Mouse (Mus musculus): Measurements from ENCODE around the gene Nuak2. TPM values are rescaled to one million over a fixed set of nuclear protein-coding genes. Genes with fewer than 3 reads are reported as not detected.

Gene Nuak2
- polyA plus RNA-seq, 1 experiment from 2014 or later: 87.1 TPM

GRCm38 (mm10) chr1:132287445-132287844 lies 28.5 kb upstream of the Nuak2 start:
- peaks cover 80% of the 10 kb centered on the region for H3K4me1 ChIP-seq
- no peaks in the 10 kb centered on the region for H3K36me3 ChIP-seq
- H3K27ac ChIP-seq (replicated peaks): peak overlapping the region; percentile 57; the same call in 1 of the 2 replicates
- no peak overlapping the region for H3K4me3 ChIP-seq
- WGBS: 69% methylated on average over 2 of the region's 2 CpGs
- DNase-seq (ENCODE audit: low spot score): no peak
- peaks cover 53% of the 10 kb centered on the region for H3K27me3 ChIP-seq (ENCODE audit: low read depth, poor library complexity, severe bottlenecking)
- no peaks in the 10 kb centered on the region for H3K9me3 ChIP-seq (replicated peaks)

GRCm38 (mm10) chr1:132287991-132288451 lies 27.9 kb upstream of the Nuak2 start:
- no peaks in the 10 kb centered on the region for H3K36me3 ChIP-seq
- peaks cover 80% of the 10 kb centered on the region for H3K4me1 ChIP-seq
- peak; percentile 41 for DNase-seq (ENCODE audit: low spot score)
- H3K4me3 ChIP-seq: 0 out of 2 replicates have a peak overlapping the region, but pooled peaks have one; percentile 2
- WGBS: 14% methylated on average over 11 of the region's 11 CpGs
- no peaks in the 10 kb centered on the region for H3K9me3 ChIP-seq (replicated peaks)
- H3K27ac ChIP-seq (replicated peaks): peak overlapping the region; percentile 57; the same call in 1 of the 2 replicates
- peaks cover 51% of the 10 kb centered on the region for H3K27me3 ChIP-seq (ENCODE audit: low read depth, poor library complexity, severe bottlenecking)

DNA sequence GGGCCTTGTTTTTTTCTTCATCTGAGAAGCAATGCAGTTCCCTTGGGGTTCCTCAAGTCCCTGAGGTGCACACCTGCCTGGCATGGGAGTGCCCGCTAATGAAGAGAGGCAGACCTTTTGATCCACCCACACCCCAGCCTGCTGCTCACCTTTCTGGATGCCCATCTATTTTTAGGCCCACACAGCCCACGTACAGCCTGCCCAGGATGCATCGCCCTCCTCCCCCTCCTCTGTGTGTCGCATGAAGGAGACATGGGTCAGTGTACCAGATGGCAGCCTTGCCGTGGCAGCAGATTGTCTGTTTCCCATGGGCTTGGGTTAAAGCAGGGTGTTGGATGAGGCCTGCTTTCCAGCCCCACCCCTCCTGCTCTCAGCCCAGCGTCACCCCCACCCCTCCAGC lies 26.0 kb upstream of the Nuak2 start:
- Histone ChIP-seq H3K27me3 (ENCODE audit: low read depth, poor library complexity, severe bottlenecking) (peaks cover 40% of the 10 kb centered on the region), H3K27ac (replicated peaks) (peak overlapping the region; percentile 53)
- WGBS: 77% methylated on average over 6 of the region's 6 CpGs

DNA sequence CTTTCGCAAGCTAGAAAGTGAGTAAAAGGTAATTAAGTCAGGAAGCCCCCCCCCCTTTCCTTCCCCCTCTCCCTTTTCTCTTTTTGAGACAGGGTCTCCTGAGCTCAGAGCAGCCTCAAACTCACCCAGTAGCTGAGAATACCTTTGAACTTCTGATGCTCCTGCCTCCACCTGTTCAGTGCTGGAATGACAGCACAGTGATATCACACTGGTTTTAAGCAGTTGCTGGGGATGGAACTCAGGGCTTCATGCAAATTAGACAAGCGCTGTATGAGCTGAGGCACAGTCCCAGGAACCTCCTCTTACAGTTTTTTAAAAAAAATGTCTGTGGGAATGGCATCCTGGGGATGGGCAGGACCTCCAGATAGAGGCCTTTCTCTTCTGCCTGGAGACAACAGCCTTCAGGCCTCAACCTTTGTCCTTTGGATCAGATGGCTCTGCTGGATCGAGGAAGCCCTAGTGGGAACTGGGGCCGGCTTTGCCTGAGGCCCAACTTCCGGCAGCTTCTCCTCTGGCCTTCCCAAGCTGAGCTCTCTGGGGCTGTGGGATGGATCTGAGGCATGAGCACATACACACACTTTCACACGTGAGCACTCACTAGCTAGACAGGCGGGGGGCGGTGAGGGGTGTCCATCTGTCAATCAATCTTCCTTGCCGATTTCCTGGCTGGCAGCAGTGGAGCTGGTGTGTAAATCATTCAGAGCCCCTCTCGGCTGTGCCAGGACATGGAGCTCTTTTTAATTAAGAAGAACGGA lies 24.8 kb upstream of the Nuak2 start:
- peak overlapping the region; percentile 53 for H3K27ac ChIP-seq (replicated peaks)
- no peak overlapping the region for H3K4me3 ChIP-seq
- WGBS: 43% methylated on average over 11 of the region's 11 CpGs

More for the DNA sequence above, 26.0 kb upstream of the Nuak2 start:
- H3K9me3 ChIP-seq (replicated peaks): no peaks in the 10 kb centered on the region
- no peak overlapping the region for H3K4me3 ChIP-seq
- H3K4me1 ChIP-seq: peaks cover 70% of the 10 kb centered on the region
- no peaks in the 10 kb centered on the region for H3K36me3 ChIP-seq
- no peak for DNase-seq (ENCODE audit: low spot score)

DNA sequence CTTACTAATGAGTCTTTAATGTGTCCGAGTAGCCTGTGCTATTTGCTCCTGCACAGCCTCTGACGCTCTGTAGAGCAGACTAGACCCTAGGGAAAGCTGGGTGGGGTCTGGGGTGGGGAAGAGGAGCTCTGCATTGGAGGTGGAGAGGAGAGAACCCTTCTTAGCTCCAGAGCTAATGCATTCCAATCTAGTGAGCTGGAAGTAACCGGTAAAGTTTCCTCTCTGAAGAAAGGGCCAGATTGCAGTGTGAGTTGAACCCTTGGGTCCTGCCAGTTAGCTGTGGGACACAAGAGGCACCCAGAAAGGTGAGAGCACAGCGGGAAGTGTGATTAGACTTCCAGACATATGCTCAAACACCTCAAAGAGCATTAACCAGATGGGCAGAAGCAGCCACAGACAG lies 24.2 kb upstream of the Nuak2 start:
- Histone ChIP-seq H3K27me3 (ENCODE audit: low read depth, poor library complexity, severe bottlenecking) (peaks cover 38% of the 10 kb centered on the region), H3K9me3 (replicated peaks) (no peaks in the 10 kb centered on the region), H3K27ac (replicated peaks) (peak overlapping the region; percentile 53), H3K4me1 (peaks cover 76% of the 10 kb centered on the region), H3K4me3 (no peak overlapping the region), H3K36me3 (no peaks in the 10 kb centered on the region)
- no peak for DNase-seq (ENCODE audit: low spot score)
- WGBS: 63% methylated on average over 4 of the region's 4 CpGs

More for the DNA sequence above, 24.8 kb upstream of the Nuak2 start:
- Histone ChIP-seq H3K9me3 (replicated peaks) (no peaks in the 10 kb centered on the region), H3K36me3 (no peaks in the 10 kb centered on the region), H3K4me1 (peaks cover 75% of the 10 kb centered on the region), H3K27me3 (ENCODE audit: low read depth, poor library complexity, severe bottlenecking) (peaks cover 38% of the 10 kb centered on the region)
- peak; percentile 42 for DNase-seq (ENCODE audit: low spot score)

GRCm38 (mm10) chr1:132292318-132293129 lies 23.4 kb upstream of the Nuak2 start:
- Histone ChIP-seq H3K4me3 (no peak overlapping the region), H3K4me1 (peaks cover 74% of the 10 kb centered on the region), H3K27me3 (ENCODE audit: low read depth, poor library complexity, severe bottlenecking) (peaks cover 38% of the 10 kb centered on the region), H3K9me3 (replicated peaks) (no peaks in the 10 kb centered on the region), H3K36me3 (no peaks in the 10 kb centered on the region), H3K27ac (replicated peaks) (peak overlapping the region; percentile 53)
- DNase-seq (ENCODE audit: low spot score): peak; percentile 39
- 55% methylated on average over 21 of the region's 21 CpGs for WGBS

DNA sequence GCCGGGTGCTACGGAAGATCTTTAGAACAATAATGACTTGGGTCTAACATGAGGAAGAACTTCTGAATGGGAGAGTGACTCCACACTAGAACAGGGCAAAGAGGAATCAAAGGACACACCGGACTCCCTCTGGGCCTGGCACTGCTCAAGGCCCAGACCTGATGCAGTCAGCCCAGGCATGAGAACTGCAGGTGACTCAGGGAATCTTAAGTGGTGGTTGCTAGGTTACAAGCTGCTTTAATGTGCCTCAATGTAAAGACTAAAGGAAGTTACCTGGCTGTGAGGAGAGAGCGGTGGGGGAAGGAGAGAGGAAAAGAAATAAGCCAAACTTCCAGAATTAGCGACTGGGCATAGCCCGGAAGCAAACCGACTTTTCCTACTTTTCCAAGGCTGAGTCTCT lies 20.4 kb upstream of the Nuak2 start:
- peaks cover 74% of the 10 kb centered on the region for H3K4me1 ChIP-seq
- no peak overlapping the region for H3K4me3 ChIP-seq
- no peak for DNase-seq (ENCODE audit: low spot score)
- 72% methylated on average over 7 of the region's 7 CpGs for WGBS
- 0 out of 2 replicates have a peak overlapping the region, but pooled peaks have one; percentile 50 for H3K27ac ChIP-seq (replicated peaks)
- peaks cover 55% of the 10 kb centered on the region for H3K27me3 ChIP-seq (ENCODE audit: low read depth, poor library complexity, severe bottlenecking)
- no peaks in the 10 kb centered on the region for H3K36me3 ChIP-seq
- no peaks in the 10 kb centered on the region for H3K9me3 ChIP-seq (replicated peaks)

DNA sequence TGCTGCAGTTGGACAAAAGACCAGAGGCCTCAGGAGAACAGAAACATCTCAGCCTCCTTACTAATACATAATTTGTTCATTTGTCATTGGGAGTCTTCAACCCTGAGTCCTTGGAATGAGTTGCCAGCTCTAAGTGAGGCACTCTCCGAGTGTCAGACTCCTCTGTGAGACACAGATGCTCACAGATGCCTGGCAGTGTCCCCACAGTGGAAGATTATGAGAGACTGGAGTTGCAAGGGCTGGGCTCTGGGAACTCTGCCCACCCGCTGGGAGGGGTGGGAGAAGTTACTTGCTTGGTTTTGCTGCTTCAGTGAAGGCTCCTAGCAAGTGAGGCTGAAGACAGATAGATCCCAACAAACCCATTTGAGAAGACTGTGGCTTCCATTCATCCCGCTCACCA lies 19.9 kb upstream of the Nuak2 start:
- no peak overlapping the region for H3K4me3 ChIP-seq
- no peak for DNase-seq (ENCODE audit: low spot score)
- no peaks in the 10 kb centered on the region for H3K36me3 ChIP-seq
- 68% methylated on average over 3 of the region's 3 CpGs for WGBS
- H3K27me3 ChIP-seq (ENCODE audit: low read depth, poor library complexity, severe bottlenecking): peaks cover 60% of the 10 kb centered on the region
- H3K9me3 ChIP-seq (replicated peaks): no peaks in the 10 kb centered on the region
- 0 out of 2 replicates have a peak overlapping the region, but pooled peaks have one; percentile 50 for H3K27ac ChIP-seq (replicated peaks)
- peaks cover 72% of the 10 kb centered on the region for H3K4me1 ChIP-seq

DNA sequence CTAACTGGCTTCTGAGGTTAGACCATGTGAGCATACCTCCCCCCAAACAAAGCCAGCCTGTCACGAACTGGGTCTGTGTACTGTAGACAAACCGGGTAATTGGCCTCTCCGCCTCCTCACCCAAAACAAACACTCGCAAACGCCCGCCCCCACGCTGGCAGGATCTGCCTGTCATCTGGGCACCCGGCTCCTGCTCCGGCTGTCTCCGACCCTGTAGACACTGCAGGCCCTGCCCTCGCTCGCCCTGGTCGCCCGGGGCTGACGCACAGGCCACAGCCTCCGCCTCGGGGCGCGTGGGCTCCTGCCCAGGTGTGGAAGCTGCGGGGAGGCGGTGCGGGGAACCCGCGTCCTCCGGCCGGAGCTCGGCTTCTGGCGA lies 17.5 kb upstream of the Nuak2 start, which contains the start of gene Klhdc8a:
Gene Klhdc8a (plus strand): TSS at position 202 of the 376 bp plus-strand sequence.
- peak within 1 kb of the TSS; percentile 91 for H3K27ac ChIP-seq (replicated peaks)
- peaks cover 78% of the 10 kb centered on the region for H3K27me3 ChIP-seq (ENCODE audit: low read depth, poor library complexity, severe bottlenecking)
- H3K9me3 ChIP-seq (replicated peaks): no peaks in the 10 kb centered on the region
- no peaks in the 10 kb centered on the region for H3K36me3 ChIP-seq
- peak within 1 kb of the TSS; percentile 79 for H3K4me3 ChIP-seq
- H3K4me1 ChIP-seq: peaks cover 73% of the 10 kb centered on the region
- DNase-seq (ENCODE audit: low spot score): peak; percentile 69
- WGBS: 2% methylated on average over 28 of the region's 28 CpGs

- peak; percentile 68 for DNase-seq (ENCODE audit: low spot score)
- 1% methylated on average over 71 of the region's 71 CpGs for WGBS
- H3K4me1 ChIP-seq: peaks cover 78% of the 10 kb centered on the region
- H3K36me3 ChIP-seq: no peaks in the 10 kb centered on the region
- H3K4me3 ChIP-seq: peak overlapping the region; percentile 79
- H3K27me3 ChIP-seq (ENCODE audit: low read depth, poor library complexity, severe bottlenecking): peaks cover 78% of the 10 kb centered on the region
- H3K27ac ChIP-seq (replicated peaks): peak overlapping the region; percentile 91
- H3K9me3 ChIP-seq (replicated peaks): no peaks in the 10 kb centered on the region
Observed at GRCm38 (mm10) chr1:132298801-132299464, 17.0 kb upstream of the Nuak2 start.

GRCm38 (mm10) chr1:132299744-132300143 lies 16.2 kb upstream of the Nuak2 start:
- WGBS: 88% methylated on average over 5 of the region's 5 CpGs
- Histone ChIP-seq H3K9me3 (replicated peaks) (no peaks in the 10 kb centered on the region), H3K4me3 (peak overlapping the region; percentile 79), H3K27ac (replicated peaks) (peak overlapping the region; percentile 91), H3K36me3 (no peaks in the 10 kb centered on the region), H3K27me3 (ENCODE audit: low read depth, poor library complexity, severe bottlenecking) (peaks cover 82% of the 10 kb centered on the region), H3K4me1 (peaks cover 86% of the 10 kb centered on the region)
- DNase-seq (ENCODE audit: low spot score): no peak

DNA sequence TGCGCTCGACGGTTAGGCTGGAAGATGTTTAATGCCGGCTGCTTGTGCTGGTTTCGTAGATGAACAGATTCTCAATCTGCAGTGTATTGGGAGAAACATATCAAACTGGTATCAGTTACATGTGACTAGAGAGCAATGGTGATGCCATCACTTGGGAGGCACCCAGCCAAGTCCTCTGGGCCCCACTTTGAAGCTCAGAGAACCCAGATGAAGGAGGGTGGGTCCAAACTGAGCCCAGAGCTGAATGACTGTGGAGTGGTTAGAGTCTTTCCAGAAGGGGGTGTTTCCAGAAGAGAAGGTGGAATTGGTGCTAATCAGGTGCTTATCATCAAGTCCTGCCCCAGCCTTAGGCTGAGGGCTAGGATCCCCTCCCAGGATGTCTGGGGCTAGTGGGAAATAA lies 14.7 kb upstream of the Nuak2 start:
- peaks cover 73% of the 10 kb centered on the region for H3K27me3 ChIP-seq (ENCODE audit: low read depth, poor library complexity, severe bottlenecking)
- 96% methylated on average over 5 of the region's 5 CpGs for WGBS
- H3K27ac ChIP-seq (replicated peaks): peak overlapping the region; percentile 61; the same call in 1 of the 2 replicates
- H3K36me3 ChIP-seq: no peaks in the 10 kb centered on the region
- no peak for DNase-seq (ENCODE audit: low spot score)
- H3K4me3 ChIP-seq: no peak overlapping the region; the same call in 1 of the 2 replicates
- H3K9me3 ChIP-seq (replicated peaks): no peaks in the 10 kb centered on the region
- H3K4me1 ChIP-seq: peaks cover 92% of the 10 kb centered on the region

Measured in midbrain, embryonic 10.5 days (tissue).